Mouse (Mus musculus) naive thymus-derived CD4-positive, alpha-beta T cell, adult 2 months (primary cell): ENCODE measurements around the gene Kif18a.

ENCODE experiments used
- DNase-seq: peaks from one replicate; pipeline ENCODE4 v3.0.0-alpha.2; 2011; ENCODE audit warnings: low read depth

Kif18a gene

DNA sequence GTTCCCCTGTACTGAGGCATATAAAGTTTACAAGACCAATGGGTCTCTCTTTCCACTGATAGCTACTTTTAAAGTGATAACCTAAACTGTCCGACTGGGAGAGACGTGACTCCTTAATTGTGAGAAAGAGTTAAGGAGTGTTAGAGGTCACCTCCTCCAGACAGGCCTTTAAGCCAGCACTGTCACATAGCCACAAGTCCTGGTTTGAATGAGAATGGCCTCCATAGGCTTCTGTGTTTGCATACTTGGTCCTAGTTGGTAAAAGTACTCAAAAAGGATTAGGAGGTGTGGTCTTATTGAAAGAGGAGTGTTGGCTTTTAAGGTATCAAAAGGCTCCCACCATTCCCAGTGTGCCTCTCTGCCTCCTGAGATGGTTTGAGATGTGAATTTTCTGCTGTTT is 94.3 kb downstream of the Kif18a start:
- DNase-seq: no peak

DNA sequence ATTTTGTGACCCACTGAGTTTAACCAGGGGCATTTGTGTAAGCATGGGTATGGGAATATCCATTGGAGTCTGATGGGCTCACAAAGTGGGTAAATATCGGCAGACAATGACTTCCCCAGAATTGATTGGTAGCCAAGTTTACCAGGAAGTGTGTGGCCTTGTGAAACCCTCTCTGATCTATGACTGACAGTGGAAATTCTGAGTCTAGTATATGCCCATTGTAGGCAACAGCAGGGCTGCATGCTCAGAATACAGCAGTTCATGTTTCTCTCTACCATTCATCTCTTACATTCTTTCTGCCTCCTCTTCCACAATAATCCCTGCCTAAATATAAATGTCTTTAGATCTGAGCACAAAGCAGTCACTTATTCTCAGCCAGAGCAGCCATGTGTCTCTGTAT is 103.5 kb downstream of the Kif18a start:
- no peak for DNase-seq

DNA sequence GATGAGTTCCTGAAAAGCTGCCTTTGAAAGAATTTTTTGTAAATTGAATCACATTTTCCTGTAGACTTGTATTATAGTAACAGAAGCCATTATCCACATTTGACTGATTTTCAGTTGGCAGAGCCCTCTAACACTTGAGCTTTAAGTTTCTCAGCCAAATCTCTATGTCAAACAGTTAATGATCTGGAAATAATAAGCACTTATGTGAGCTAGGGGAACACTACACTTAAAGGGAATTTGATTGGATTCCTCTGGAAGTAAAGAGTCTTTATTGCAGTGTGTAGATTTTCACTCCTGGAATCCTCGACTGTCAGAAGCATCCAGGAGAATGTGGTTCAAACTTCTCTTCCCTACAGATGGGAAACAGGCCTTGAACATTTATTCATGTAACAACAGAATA is 105.7 kb downstream of the Kif18a start:
- no peak for DNase-seq

DNA sequence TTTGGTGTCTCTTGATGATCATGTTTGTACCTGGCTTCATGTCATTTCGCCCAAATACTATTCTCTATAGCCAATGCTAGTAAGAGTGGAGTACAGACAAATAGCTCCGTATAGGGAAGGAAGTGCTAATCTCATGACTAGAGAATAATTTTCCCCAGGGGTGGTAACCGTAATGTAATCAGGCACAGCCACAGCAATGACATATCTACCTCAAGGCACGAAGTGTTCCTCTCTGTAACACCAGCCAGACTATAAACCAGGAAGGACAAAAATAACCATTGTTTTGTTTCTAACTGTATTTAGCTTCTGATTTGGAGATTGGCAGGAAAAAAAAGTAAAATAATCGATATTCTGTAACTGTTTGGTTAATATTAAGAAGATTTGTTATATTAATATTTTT is 108.2 kb downstream of the Kif18a start:
- DNase-seq: no peak

DNA sequence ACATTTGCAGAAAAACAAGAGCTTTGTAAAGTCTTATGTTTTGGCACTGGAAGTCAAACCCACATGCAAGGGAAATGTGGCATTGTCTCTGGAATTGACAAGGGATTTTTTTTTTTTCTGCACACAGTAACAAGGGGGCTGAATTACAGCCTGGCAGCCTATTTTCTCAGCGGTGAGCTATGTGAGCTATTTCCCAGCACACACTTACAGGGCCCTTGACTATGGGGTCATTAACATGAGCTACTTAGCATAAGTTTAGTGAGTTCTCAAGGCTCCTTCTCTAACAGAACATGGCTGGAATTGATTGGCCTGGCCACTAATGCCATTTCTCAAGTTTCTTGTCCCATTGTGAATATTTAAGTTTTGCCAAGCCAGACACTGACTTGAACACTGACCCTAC is 109.4 kb downstream of the Kif18a start:
- no peak for DNase-seq
